Mouse (Mus musculus) ovary, adult 10 weeks (tissue): ENCODE data around the gene Tbce. TPM values are rescaled to one million over a fixed set of nuclear protein-coding genes. Genes with fewer than 3 reads are reported as not detected.

Experiments
- polyA plus RNA-seq: library from polyadenylated mRNA; stranded (reverse); fragments of 350-450 nt; fragmentation: Illumina TruSeq; extraction: RNeasy Lipid Tissue Mini Kit (QIAGEN cat#74804); gene quantifications from one replicate; pipeline ENCODE4 v1.2.3, GENCODE M21; 2014

The Tbce gene
- 66.5 TPM for polyA plus RNA-seq

DNA sequence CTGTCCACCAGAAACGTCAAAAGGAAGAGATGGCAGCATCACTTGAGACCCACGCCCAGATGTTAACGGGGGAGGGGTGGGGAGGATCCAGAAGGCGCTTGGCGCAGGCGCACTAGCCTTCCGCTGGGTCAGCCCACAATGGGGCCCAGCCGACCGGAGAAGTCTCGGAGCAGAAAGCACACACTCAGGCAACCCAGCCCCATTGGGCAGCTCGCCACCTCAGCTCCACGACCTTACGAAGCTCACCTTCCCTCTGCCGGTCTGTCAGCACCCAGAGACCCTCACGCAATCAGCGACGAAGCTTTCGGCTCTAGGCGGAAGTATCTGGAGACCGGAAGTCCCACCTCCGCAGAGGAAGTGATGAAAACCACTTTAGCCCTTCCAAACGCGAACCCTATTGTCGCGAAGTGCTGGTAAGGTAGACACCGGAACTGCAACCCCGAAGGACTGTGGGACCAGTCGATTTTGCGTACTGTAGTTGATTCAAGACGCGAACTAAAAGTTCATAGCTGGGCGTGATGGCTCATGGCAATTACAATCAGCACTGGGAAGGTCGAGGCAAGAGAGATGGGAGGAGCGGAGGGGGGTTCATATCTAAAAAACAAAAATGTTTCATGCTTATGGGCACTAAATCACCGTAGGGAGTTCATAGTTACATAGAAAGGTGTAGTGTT, at the start of gene Tbce:
Tbce (minus strand) TSS at position 347 of the 674 bp plus-strand sequence.

GRCm38 (mm10) chr13:14063013-14063941, 23.8 kb upstream of the Tbce start, which contains the start of the genes Arid4b and Ggps1:
Gene Arid4b, plus strand, starts transcription at chr13:14063232.
Gene Ggps1, minus strand, starts transcription at chr13:14063488.

DNA sequence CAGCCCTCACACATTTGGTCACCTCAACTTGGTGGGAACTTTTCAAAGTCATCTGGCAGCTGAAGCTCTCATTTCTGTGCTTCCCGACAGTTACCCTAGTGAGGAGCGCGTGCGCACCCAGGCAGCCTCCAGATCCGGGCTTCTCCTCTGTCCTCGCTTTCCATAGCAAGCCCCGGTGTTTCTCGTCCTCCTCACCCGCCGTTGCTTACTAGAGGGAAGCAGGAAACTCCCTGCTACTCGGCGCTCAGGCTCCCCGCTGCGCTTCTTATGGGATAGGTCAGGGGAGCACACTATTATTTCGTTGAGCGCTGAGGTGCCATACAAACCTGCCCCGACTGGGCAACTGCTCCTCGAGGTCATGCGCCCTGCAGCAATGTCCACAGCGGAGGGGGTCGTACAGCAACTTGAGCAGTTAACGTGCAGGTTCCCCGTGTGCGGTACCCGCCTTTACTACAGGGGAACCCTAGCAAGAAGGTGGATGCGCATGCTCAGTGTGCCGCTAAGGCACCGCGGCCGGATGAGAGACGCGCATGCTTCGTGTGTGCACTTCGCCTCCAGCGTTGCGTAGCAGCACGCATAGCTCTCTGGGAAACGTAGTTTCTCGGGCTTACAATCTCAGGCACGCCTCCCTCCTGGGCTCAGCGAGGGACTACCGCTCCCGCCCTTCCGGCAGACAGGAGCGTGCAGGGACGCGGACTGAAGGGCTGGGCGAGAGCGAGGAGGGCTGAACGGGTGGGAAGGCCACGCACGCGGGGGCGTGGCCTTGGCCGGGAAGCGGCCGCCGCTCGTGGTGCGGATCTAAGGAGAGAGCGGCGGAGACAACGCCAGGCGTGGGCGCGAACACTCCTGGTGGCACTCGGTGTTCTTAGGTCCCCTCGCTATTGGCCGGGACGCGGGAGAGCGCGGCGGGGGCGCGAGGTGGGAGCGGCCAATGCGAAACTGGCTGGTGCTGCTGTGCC, 85.3 kb downstream of the Tbce start, which contains the start of gene B3galnt2:
B3galnt2 (plus strand) TSS at position 596 of the 959 bp plus-strand sequence.

Other genes starting within 250 kb of the Tbce start
- 65.3 TPM for gene B3galnt2, start 85.2 kb downstream of the Tbce start, polyA plus RNA-seq
- gene Arid4b, start 23.6 kb upstream of the Tbce start, polyA plus RNA-seq = 106 TPM
- 118 TPM for gene Ggps1, start 23.9 kb upstream of the Tbce start, polyA plus RNA-seq